Mouse (Mus musculus) neural tube, embryonic 13.5 days (tissue): ENCODE data around the gene Egfl7. TPM values are rescaled to one million over a fixed set of nuclear protein-coding genes. Genes with fewer than 3 reads are reported as not detected.

ENCODE experiments used
- ATAC-seq: fragments of 200-750 bp; cut with Nextera tagmentation; 2 replicates; pipeline ENCODE4 v1.8.0; 2017; ENCODE audit warnings: low read depth, mild to moderate bottlenecking, moderate TSS enrichment, moderate library complexity
- H3K27ac ChIP-seq: fragments of 300-500 bp; sonication (generic); replicated peaks from 2 replicates; pipeline ENCODE4 v1.5.1; 2015; ENCODE audit warnings: moderate library complexity, mild to moderate bottlenecking, inconsistent platforms
- H3K27me3 ChIP-seq: fragments of 300-500 bp; sonication (generic); 2 replicates; pipeline ENCODE4 v1.6.1; 2015; ENCODE audit warnings: mild to moderate bottlenecking, inconsistent platforms
- H3K36me3 ChIP-seq: fragments of 300-500 bp; sonication (generic); 2 replicates; pipeline ENCODE4 v1.6.1; 2015; ENCODE audit warnings: mild to moderate bottlenecking, inconsistent platforms
- H3K4me1 ChIP-seq: fragments of 300-500 bp; sonication (generic); replicated peaks from 2 replicates; pipeline ENCODE4 v1.6.1; 2015; ENCODE audit warnings: inconsistent platforms
- H3K4me2 ChIP-seq: fragments of 300-500 bp; sonication (generic); 2 replicates; pipeline ENCODE4 v1.6.1; 2015; ENCODE audit warnings: inconsistent platforms, mild to moderate bottlenecking, moderate library complexity
- H3K4me3 ChIP-seq: fragments of 300-500 bp; sonication (generic); 2 replicates; pipeline ENCODE4 v1.5.1; 2015; ENCODE audit warnings: mild to moderate bottlenecking, inconsistent platforms
- H3K9ac ChIP-seq: fragments of 300-500 bp; sonication (generic); 2 replicates; pipeline ENCODE4 v1.6.1; 2015; ENCODE audit warnings: moderate library complexity, mild to moderate bottlenecking, inconsistent platforms
- H3K9me3 ChIP-seq: fragments of 300-500 bp; sonication (generic); 2 replicates; pipeline ENCODE4 v1.6.1; 2016; ENCODE audit warnings: inconsistent platforms
- WGBS: fragments of 180-500 bp; shearing (Covaris S2); methylation state at CpG from one replicate; pipeline ENCODE4 v1.1.7; 2015; 5-methylcytosine and 5-hydroxymethylcytosine counted together
- polyA plus RNA-seq: library from polyadenylated mRNA; unstranded; fragments of >200 nt; fragmentation: Nextera tagmentation; extraction: Ambion mirVana; gene quantifications from 2 replicates; pipeline ENCODE4 v1.2.1, GENCODE M21; 2015

The Egfl7 gene
- polyA plus RNA-seq, 1 experiment from 2014 or later: 78.3 TPM

GRCm38 (mm10) chr2:26605331-26605730 lies 25.5 kb downstream of the Egfl7 start:
- Histone ChIP-seq H3K36me3 (no peaks in the 10 kb centered on the region), H3K9ac (no peak overlapping the region), H3K27ac (no peak overlapping the region), H3K4me1 (peaks cover 29% of the 10 kb centered on the region), H3K4me2 (no peak overlapping the region), H3K27me3 (peaks cover 55% of the 10 kb centered on the region), H3K4me3 (no peak overlapping the region), H3K9me3 (no peaks in the 10 kb centered on the region)
- 82% methylated on average over 8 of the region's 8 CpGs for WGBS
- ATAC-seq: no peak

- WGBS: 73% methylated on average over 3 of the region's 3 CpGs
- peaks cover 29% of the 10 kb centered on the region for H3K4me1 ChIP-seq
- no peaks in the 10 kb centered on the region for H3K36me3 ChIP-seq
- H3K27me3 ChIP-seq: peaks cover 55% of the 10 kb centered on the region
- H3K9me3 ChIP-seq: no peaks in the 10 kb centered on the region
- H3K27ac ChIP-seq: peak overlapping the region; percentile 38; the same call in 1 of the 2 replicates
- ATAC-seq: no peak
- H3K9ac ChIP-seq: no peak overlapping the region
- H3K4me3 ChIP-seq: no peak overlapping the region
- H3K4me2 ChIP-seq: no peak overlapping the region
Observed at GRCm38 (mm10) chr2:26606579-26606978, 26.8 kb downstream of the Egfl7 start.

- Histone ChIP-seq H3K9me3 (no peaks in the 10 kb centered on the region), H3K4me1 (peaks cover 29% of the 10 kb centered on the region), H3K4me2 (no peak overlapping the region), H3K4me3 (no peak overlapping the region), H3K9ac (no peak overlapping the region), H3K27me3 (peaks cover 48% of the 10 kb centered on the region), H3K36me3 (no peaks in the 10 kb centered on the region), H3K27ac (peak overlapping the region; percentile 38; the same call in 1 of the 2 replicates)
- WGBS: 57% methylated on average over 6 of the region's 6 CpGs
- ATAC-seq: no peak
Observed at GRCm38 (mm10) chr2:26607056-26607910, 27.5 kb downstream of the Egfl7 start.

- Histone ChIP-seq H3K36me3 (no peaks in the 10 kb centered on the region), H3K27me3 (peaks cover 33% of the 10 kb centered on the region), H3K27ac (no peak overlapping the region), H3K9ac (no peak overlapping the region), H3K4me2 (no peak overlapping the region), H3K4me1 (peaks cover 21% of the 10 kb centered on the region), H3K9me3 (no peaks in the 10 kb centered on the region), H3K4me3 (no peak overlapping the region)
- no peak for ATAC-seq
Observed at GRCm38 (mm10) chr2:26608781-26609180, 29.0 kb downstream of the Egfl7 start.

GRCm38 (mm10) chr2:26609261-26609661 lies 29.4 kb downstream of the Egfl7 start:
- Histone ChIP-seq H3K4me1 (peaks cover 17% of the 10 kb centered on the region), H3K27ac (no peak overlapping the region)
- no peak for ATAC-seq

GRCm38 (mm10) chr2:26610526-26610925 lies 30.7 kb downstream of the Egfl7 start:
- H3K9ac ChIP-seq: no peak overlapping the region
- no peak for ATAC-seq
- 67% methylated on average over 3 of the region's 3 CpGs for WGBS

More at GRCm38 (mm10) chr2:26609261-26609661, 29.4 kb downstream of the Egfl7 start:
- Histone ChIP-seq H3K9ac (no peak overlapping the region), H3K4me3 (no peak overlapping the region), H3K4me2 (no peak overlapping the region), H3K36me3 (no peaks in the 10 kb centered on the region), H3K27me3 (peaks cover 28% of the 10 kb centered on the region), H3K9me3 (no peaks in the 10 kb centered on the region)

GRCm38 (mm10) chr2:26611054-26611453 lies 31.2 kb downstream of the Egfl7 start:
- Histone ChIP-seq H3K27ac (no peak overlapping the region), H3K4me2 (no peak overlapping the region), H3K4me3 (no peak overlapping the region)

More at GRCm38 (mm10) chr2:26610526-26610925, 30.7 kb downstream of the Egfl7 start:
- H3K4me2 ChIP-seq: no peak overlapping the region
- no peak overlapping the region for H3K27ac ChIP-seq
- peaks cover 16% of the 10 kb centered on the region for H3K27me3 ChIP-seq
- H3K9me3 ChIP-seq: no peaks in the 10 kb centered on the region
- H3K4me1 ChIP-seq: peaks cover 13% of the 10 kb centered on the region
- no peaks in the 10 kb centered on the region for H3K36me3 ChIP-seq
- H3K4me3 ChIP-seq: no peak overlapping the region

GRCm38 (mm10) chr2:26611896-26612295 lies 32.1 kb downstream of the Egfl7 start:
- no peaks in the 10 kb centered on the region for H3K9me3 ChIP-seq
- no peak overlapping the region for H3K4me2 ChIP-seq
- no peaks in the 10 kb centered on the region for H3K36me3 ChIP-seq
- no peak overlapping the region for H3K27ac ChIP-seq
- H3K9ac ChIP-seq: no peak overlapping the region
- H3K4me3 ChIP-seq: no peak overlapping the region
- H3K4me1 ChIP-seq: peaks cover 8% of the 10 kb centered on the region
- no peak for ATAC-seq
- 0 out of 2 replicates have a peak, but pooled peaks cover 3% of the 10 kb centered on the region for H3K27me3 ChIP-seq

More at GRCm38 (mm10) chr2:26611054-26611453, 31.2 kb downstream of the Egfl7 start:
- Histone ChIP-seq H3K27me3 (peaks cover 12% of the 10 kb centered on the region), H3K4me1 (peaks cover 13% of the 10 kb centered on the region), H3K9ac (no peak overlapping the region), H3K9me3 (no peaks in the 10 kb centered on the region), H3K36me3 (no peaks in the 10 kb centered on the region)
- no peak for ATAC-seq

GRCm38 (mm10) chr2:26614903-26615302 lies 35.1 kb downstream of the Egfl7 start:
- Histone ChIP-seq H3K27ac (no peak overlapping the region), H3K9ac (no peak overlapping the region), H3K4me2 (no peak overlapping the region), H3K27me3 (no peaks in the 10 kb centered on the region), H3K4me3 (no peak overlapping the region), H3K4me1 (no peaks in the 10 kb centered on the region), H3K36me3 (no peaks in the 10 kb centered on the region), H3K9me3 (no peaks in the 10 kb centered on the region)
- no peak for ATAC-seq
- 71% methylated on average over 5 of the region's 5 CpGs for WGBS

GRCm38 (mm10) chr2:26615459-26616124 lies 35.8 kb downstream of the Egfl7 start:
- Histone ChIP-seq H3K4me3 (no peak overlapping the region), H3K27me3 (no peaks in the 10 kb centered on the region), H3K4me2 (no peak overlapping the region), H3K4me1 (no peaks in the 10 kb centered on the region), H3K9ac (no peak overlapping the region), H3K27ac (no peak overlapping the region), H3K9me3 (no peaks in the 10 kb centered on the region), H3K36me3 (no peaks in the 10 kb centered on the region)
- ATAC-seq: no peak
- 83% methylated on average over 4 of the region's 4 CpGs for WGBS

- Histone ChIP-seq H3K4me3 (no peak overlapping the region), H3K4me2 (no peak overlapping the region), H3K36me3 (no peaks in the 10 kb centered on the region), H3K27ac (no peak overlapping the region), H3K27me3 (no peaks in the 10 kb centered on the region), H3K9ac (no peak overlapping the region), H3K9me3 (no peaks in the 10 kb centered on the region), H3K4me1 (no peaks in the 10 kb centered on the region)
- 78% methylated on average over 6 of the region's 6 CpGs for WGBS
- ATAC-seq: no peak
Observed at GRCm38 (mm10) chr2:26617331-26617730, 37.5 kb downstream of the Egfl7 start.

GRCm38 (mm10) chr2:26617928-26618327 lies 38.1 kb downstream of the Egfl7 start:
- Histone ChIP-seq H3K9ac (no peak overlapping the region), H3K9me3 (no peaks in the 10 kb centered on the region), H3K4me2 (no peak overlapping the region), H3K36me3 (no peaks in the 10 kb centered on the region), H3K4me3 (no peak overlapping the region), H3K4me1 (no peaks in the 10 kb centered on the region), H3K27ac (no peak overlapping the region), H3K27me3 (no peaks in the 10 kb centered on the region)
- WGBS: 64% methylated on average over 7 of the region's 7 CpGs
- ATAC-seq: no peak
